Mouse (Mus musculus): ENCODE results near the gene Zfyve19. TPM values are rescaled to one million over a fixed set of nuclear protein-coding genes. Genes with fewer than 3 reads are reported as not detected.

The Zfyve19 gene
- polyA plus RNA-seq (2015; fragmentation: Nextera tagmentation; extraction: Ambion mirVana) = 70.4 and 75.7 TPM in 2 replicates

DNA sequence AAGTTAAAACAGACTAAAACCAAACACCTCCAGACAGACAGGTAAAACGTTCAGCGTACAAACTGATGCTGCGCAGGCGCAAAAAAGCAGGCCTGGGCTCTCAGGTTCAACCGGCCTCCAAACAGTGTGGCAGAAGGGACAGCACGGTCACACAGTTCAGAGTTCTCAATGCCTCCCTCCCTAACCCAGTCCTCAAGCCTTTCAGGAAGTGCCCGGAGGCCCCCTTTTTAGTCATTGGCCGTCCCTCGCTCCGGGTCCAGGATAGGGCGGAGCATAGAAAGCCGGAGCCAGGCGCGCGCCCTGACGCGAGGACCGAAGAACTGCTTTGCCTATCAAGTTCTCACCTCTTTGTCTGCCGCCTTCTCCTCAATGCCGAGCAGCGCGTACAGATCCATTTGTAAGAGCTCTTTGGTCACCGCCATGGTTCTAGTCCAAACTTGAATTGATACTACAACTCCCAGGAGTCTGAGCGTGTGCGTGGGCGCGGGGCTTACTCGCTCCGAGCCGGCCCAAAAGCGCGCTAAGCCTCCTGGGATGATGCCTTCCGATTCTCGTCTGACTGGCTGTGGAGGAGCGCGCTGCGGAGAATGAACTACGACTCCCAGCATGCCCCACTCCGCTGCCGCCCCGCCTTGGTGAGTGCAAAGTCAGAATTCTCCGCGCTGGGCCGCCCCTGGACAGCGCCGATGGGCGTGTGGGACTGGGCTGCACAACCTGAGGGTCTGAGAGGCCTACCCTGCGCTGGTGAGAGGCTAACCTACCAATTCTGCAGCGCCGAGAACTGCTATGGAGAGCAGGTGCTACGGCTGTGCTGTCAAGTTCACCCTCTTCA is at the start of gene Zfyve19, which contains the start of gene Dnajc17:
Gene Zfyve19 (plus strand): TSS at position 274 of the 832 bp plus-strand sequence.
Gene Dnajc17 (minus strand): TSS at position 452 of the 832 bp plus-strand sequence.
- peak; percentile 99 for ATAC-seq

GRCm38 (mm10) chr2:119161247-119161646 is 47.2 kb upstream of the Zfyve19 start:
- ATAC-seq = no peak
- Histone ChIP-seq H3K9ac (ENCODE audit: low read depth, low read length) (no peak overlapping the region), H3K4me2 (ENCODE audit: low read length) (no peak overlapping the region), H3K4me1 (ENCODE audit: control insufficient read depth, insufficient read depth, low read depth, low read length) (peaks cover 4% of the 10 kb centered on the region; the same call in 1 of the 2 replicates), H3K27ac (ENCODE audit: low read depth, low read length) (no peak overlapping the region), H3K4me3 (ENCODE audit: low read length) (no peak overlapping the region), H3K9me3 (ENCODE audit: control insufficient read depth, low read length) (no peaks in the 10 kb centered on the region), H3K36me3 (ENCODE audit: control insufficient read depth, insufficient read depth, low read length) (no peaks in the 10 kb centered on the region), H3K27me3 (replicated peaks; ENCODE audit: control insufficient read depth, insufficient read depth, low read length) (peaks cover 4% of the 10 kb centered on the region; the same call in 1 of the 2 replicates)
- WGBS = 33% methylated on average over 2 of the region's 2 CpGs

More for the DNA sequence above, at the start of gene Zfyve19, which contains the start of gene Dnajc17:
- H3K27me3 ChIP-seq (replicated peaks; ENCODE audit: control insufficient read depth, insufficient read depth, low read length) = no peaks in the 10 kb centered on the region
- H3K4me2 ChIP-seq (ENCODE audit: low read length) = peak within 1 kb of the TSS; percentile 72
- H3K27ac ChIP-seq (ENCODE audit: low read depth, low read length) = peak within 1 kb of the TSS; percentile 73
- H3K4me1 ChIP-seq (ENCODE audit: control insufficient read depth, insufficient read depth, low read depth, low read length) = peaks cover 10% of the 10 kb centered on the region
- no peaks in the 10 kb centered on the region for H3K9me3 ChIP-seq (ENCODE audit: control insufficient read depth, low read length)
- peaks cover 18% of the 10 kb centered on the region for H3K36me3 ChIP-seq (ENCODE audit: control insufficient read depth, insufficient read depth, low read length)
- under 1% methylated on average over 51 of the region's 51 CpGs for WGBS
- peak within 1 kb of the TSS; percentile 73 for H3K4me3 ChIP-seq (ENCODE audit: low read length)
- peak within 1 kb of the TSS; percentile 83 for H3K9ac ChIP-seq (ENCODE audit: low read depth, low read length)

- Histone ChIP-seq H3K4me2 (ENCODE audit: low read length) (no peak overlapping the region), H3K27me3 (replicated peaks; ENCODE audit: control insufficient read depth, insufficient read depth, low read length) (peaks cover 4% of the 10 kb centered on the region), H3K9ac (ENCODE audit: low read depth, low read length) (no peak overlapping the region), H3K4me1 (ENCODE audit: control insufficient read depth, insufficient read depth, low read depth, low read length) (peaks cover 8% of the 10 kb centered on the region), H3K4me3 (ENCODE audit: low read length) (no peak overlapping the region), H3K9me3 (ENCODE audit: control insufficient read depth, low read length) (no peaks in the 10 kb centered on the region), H3K36me3 (ENCODE audit: control insufficient read depth, insufficient read depth, low read length) (no peaks in the 10 kb centered on the region), H3K27ac (ENCODE audit: low read depth, low read length) (no peak overlapping the region)
- 60% methylated on average over 3 of the region's 3 CpGs for WGBS
- ATAC-seq = no peak
Observed at GRCm38 (mm10) chr2:119163135-119163534, 45.3 kb upstream of the Zfyve19 start.

DNA sequence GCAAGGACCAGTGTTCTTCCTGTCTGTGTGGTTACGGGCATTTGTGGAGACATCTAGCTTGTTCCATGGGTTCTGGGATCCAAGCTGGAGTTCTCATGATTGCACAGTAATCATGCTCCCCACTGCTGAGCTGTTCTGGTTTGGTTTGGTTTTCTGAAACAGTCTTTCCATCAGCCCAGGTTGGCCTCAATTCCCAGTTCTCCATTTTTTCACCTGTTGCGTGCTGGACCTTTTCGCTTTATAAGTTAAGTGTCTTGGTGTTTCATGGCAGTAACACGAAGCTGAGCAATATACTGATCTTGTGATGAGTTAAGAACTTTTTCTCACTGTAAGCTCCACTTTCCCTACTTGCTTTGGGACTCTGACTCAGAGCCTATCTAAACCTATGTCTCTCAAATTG is 44.4 kb upstream of the Zfyve19 start:
- H3K4me2 ChIP-seq (ENCODE audit: low read length) = no peak overlapping the region
- H3K27me3 ChIP-seq (replicated peaks; ENCODE audit: control insufficient read depth, insufficient read depth, low read length) = peaks cover 4% of the 10 kb centered on the region
- peaks cover 8% of the 10 kb centered on the region for H3K4me1 ChIP-seq (ENCODE audit: control insufficient read depth, insufficient read depth, low read depth, low read length)
- H3K27ac ChIP-seq (ENCODE audit: low read depth, low read length) = no peak overlapping the region
- H3K36me3 ChIP-seq (ENCODE audit: control insufficient read depth, insufficient read depth, low read length) = no peaks in the 10 kb centered on the region
- H3K9me3 ChIP-seq (ENCODE audit: control insufficient read depth, low read length) = no peaks in the 10 kb centered on the region
- WGBS = 90% methylated on average over 4 of the region's 4 CpGs
- H3K9ac ChIP-seq (ENCODE audit: low read depth, low read length) = no peak overlapping the region
- ATAC-seq = no peak
- no peak overlapping the region for H3K4me3 ChIP-seq (ENCODE audit: low read length)

- Histone ChIP-seq H3K27me3 (replicated peaks; ENCODE audit: control insufficient read depth, insufficient read depth, low read length) (peaks cover 4% of the 10 kb centered on the region), H3K27ac (ENCODE audit: low read depth, low read length) (no peak overlapping the region), H3K4me1 (ENCODE audit: control insufficient read depth, insufficient read depth, low read depth, low read length) (peaks cover 8% of the 10 kb centered on the region), H3K4me3 (ENCODE audit: low read length) (no peak overlapping the region), H3K9ac (ENCODE audit: low read depth, low read length) (no peak overlapping the region), H3K4me2 (ENCODE audit: low read length) (no peak overlapping the region), H3K9me3 (ENCODE audit: control insufficient read depth, low read length) (no peaks in the 10 kb centered on the region), H3K36me3 (ENCODE audit: control insufficient read depth, insufficient read depth, low read length) (no peaks in the 10 kb centered on the region)
- no peak for ATAC-seq
Observed at GRCm38 (mm10) chr2:119165401-119165800, 43.0 kb upstream of the Zfyve19 start.

DNA sequence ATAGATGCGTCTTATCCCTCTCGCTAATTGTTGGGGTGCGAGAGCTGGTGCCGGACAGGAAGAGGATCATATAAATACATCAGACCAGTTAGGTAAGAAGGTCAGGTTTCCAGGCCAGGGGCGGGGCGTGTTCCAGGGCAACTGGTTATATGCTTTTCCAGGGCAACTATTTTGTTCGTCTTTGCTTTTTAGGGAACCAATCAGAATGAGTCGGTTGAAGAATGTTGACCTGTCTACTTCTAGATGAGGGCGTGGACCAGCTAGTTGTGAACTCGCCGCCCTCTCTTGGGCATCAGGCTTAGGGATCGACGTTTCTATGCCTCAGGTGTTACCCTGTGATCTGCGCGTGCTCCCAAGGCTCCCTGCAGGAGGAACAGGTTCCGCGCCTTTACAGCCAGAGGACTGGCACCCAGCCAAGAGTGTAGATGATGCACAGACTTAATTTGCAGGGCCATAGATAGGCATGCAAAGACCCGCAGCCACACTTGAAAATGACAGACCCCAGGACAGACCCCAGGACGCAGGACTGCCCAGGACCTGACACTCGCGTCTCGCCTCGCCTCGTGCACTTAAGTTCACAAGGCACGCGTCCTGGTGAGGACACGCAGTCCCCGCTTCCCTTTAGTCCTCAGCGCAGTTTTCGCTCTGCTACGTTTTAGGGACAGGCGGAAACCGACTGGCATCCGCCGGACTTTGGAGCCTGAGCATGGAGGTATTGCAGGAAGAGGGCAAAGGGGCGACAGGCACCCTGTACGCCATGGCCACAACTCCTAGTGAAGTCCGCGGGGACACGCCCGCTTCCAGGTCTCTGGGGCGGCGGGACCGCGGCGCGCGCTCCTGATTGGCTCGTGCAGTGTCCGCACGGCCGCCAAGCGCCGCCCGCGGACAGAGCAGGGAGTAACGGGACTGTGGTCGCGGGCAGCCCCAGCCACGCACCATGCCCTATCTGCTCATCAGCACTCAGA is 41.2 kb upstream of the Zfyve19 start, which contains the start of gene Gchfr:
Gene Gchfr (plus strand): TSS at position 873 of the 965 bp plus-strand sequence.
- H3K36me3 ChIP-seq (ENCODE audit: control insufficient read depth, insufficient read depth, low read length) = no peaks in the 10 kb centered on the region
- H3K4me2 ChIP-seq (ENCODE audit: low read length) = peak within 1 kb of the TSS; percentile 98
- peaks cover 4% of the 10 kb centered on the region for H3K27me3 ChIP-seq (replicated peaks; ENCODE audit: control insufficient read depth, insufficient read depth, low read length)
- peaks cover 8% of the 10 kb centered on the region for H3K4me1 ChIP-seq (ENCODE audit: control insufficient read depth, insufficient read depth, low read depth, low read length)
- under 1% methylated on average over 57 of the region's 60 CpGs for WGBS
- peak; percentile 81 for ATAC-seq
- peak within 1 kb of the TSS; percentile 57 for H3K4me3 ChIP-seq (ENCODE audit: low read length)
- H3K9me3 ChIP-seq (ENCODE audit: control insufficient read depth, low read length) = no peaks in the 10 kb centered on the region
- peak within 1 kb of the TSS; percentile 39 for H3K9ac ChIP-seq (ENCODE audit: low read depth, low read length)
- no peak within 1 kb of the TSS for H3K27ac ChIP-seq (ENCODE audit: low read depth, low read length)

DNA sequence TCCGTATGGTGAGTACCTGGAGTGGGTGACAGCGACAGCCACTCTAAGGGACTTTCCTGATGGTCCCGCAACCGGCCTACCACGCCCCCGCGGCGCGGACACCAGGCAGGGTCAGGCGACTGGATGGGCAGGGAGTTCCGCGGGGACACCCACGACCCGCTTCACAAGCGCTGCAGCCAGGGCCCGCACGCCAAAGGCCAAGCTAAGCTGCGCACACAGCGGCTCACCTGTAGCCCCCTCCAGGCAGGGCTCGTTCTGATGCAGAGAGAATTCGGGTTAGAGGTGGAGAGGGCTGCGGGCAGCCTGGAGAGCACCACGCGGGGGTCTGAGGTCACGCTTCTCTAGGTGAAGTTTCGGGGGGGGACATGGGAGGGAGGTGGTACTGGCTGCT is 40.6 kb upstream of the Zfyve19 start:
- H3K36me3 ChIP-seq (ENCODE audit: control insufficient read depth, insufficient read depth, low read length) = no peaks in the 10 kb centered on the region
- no peak overlapping the region for H3K27ac ChIP-seq (ENCODE audit: low read depth, low read length)
- peak; percentile 38; the same call in 1 of the 2 replicates for ATAC-seq
- peaks cover 12% of the 10 kb centered on the region for H3K4me1 ChIP-seq (ENCODE audit: control insufficient read depth, insufficient read depth, low read depth, low read length)
- peaks cover 4% of the 10 kb centered on the region for H3K27me3 ChIP-seq (replicated peaks; ENCODE audit: control insufficient read depth, insufficient read depth, low read length)
- no peaks in the 10 kb centered on the region for H3K9me3 ChIP-seq (ENCODE audit: control insufficient read depth, low read length)
- H3K9ac ChIP-seq (ENCODE audit: low read depth, low read length) = peak overlapping the region; percentile 39
- H3K4me2 ChIP-seq (ENCODE audit: low read length) = peak overlapping the region; percentile 98
- H3K4me3 ChIP-seq (ENCODE audit: low read length) = peak overlapping the region; percentile 57
- WGBS = 1% methylated on average over 26 of the region's 26 CpGs

DNA sequence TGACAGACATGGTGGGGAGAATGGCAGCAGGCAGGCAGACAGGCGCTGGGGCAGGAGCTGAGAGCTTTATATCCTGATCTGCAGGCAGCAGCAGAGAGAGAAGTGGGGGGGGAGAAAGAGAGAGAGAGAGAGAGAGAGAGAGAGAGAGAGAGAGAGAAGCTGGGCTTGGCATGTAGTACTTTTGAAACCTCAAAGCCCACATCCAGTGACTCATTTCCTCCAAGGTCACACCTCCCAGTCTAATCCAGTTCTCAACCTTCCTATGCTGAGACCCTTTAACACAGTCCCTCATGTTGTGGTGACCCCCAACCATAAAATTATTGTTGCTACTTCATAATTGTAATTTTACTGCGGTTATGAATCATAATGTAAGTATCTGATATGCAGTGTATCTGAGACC is 38.1 kb upstream of the Zfyve19 start:
- no peaks in the 10 kb centered on the region; the same call in none of the 2 replicates for H3K27me3 ChIP-seq (replicated peaks; ENCODE audit: control insufficient read depth, insufficient read depth, low read length)
- H3K27ac ChIP-seq (ENCODE audit: low read depth, low read length) = no peak overlapping the region
- no peaks in the 10 kb centered on the region for H3K36me3 ChIP-seq (ENCODE audit: control insufficient read depth, insufficient read depth, low read length)
- H3K4me3 ChIP-seq (ENCODE audit: low read length) = no peak overlapping the region
- ATAC-seq = no peak
- peaks cover 27% of the 10 kb centered on the region for H3K4me1 ChIP-seq (ENCODE audit: control insufficient read depth, insufficient read depth, low read depth, low read length)
- no peak overlapping the region for H3K4me2 ChIP-seq (ENCODE audit: low read length)
- 84% methylated on average over 2 of the region's 2 CpGs for WGBS
- no peaks in the 10 kb centered on the region for H3K9me3 ChIP-seq (ENCODE audit: control insufficient read depth, low read length)
- no peak overlapping the region for H3K9ac ChIP-seq (ENCODE audit: low read depth, low read length)
